Mouse (Mus musculus) cerebellum, adult 2 months (tissue): Measurements from ENCODE around the gene Sacm1l.

Source experiments
- CTCF ChIP-seq: fragments of 200-500 bp; IDR thresholded peaks from 2 replicates; pipeline ENCODE4 v1.5.1; 2011; ENCODE audit warnings: low read depth, mild to moderate bottlenecking, control low read depth, low read length, moderate library complexity, borderline replicate concordance; ENCODE audit not compliant: insufficient read depth
- POLR2A ChIP-seq: fragments of 200-500 bp; IDR thresholded peaks from 2 replicates; pipeline ENCODE4 v1.6.1; 2011; ENCODE audit warnings: low read length, control low read depth, borderline replicate concordance; ENCODE audit not compliant: insufficient read depth

- TF ChIP-seq POLR2A: no peak
- no peak for TF ChIP-seq CTCF
These were observed 19.6 kb upstream of the Sacm1l start for GRCm38 (mm10) chr9:123509638-123510604.
